Comparison of ENCODE assay signal across 17 mouse cellular contexts in genomic region chr9:113759684-113760083, GRCm38 (mm10). TPM values are rescaled to one million over a fixed set of nuclear protein-coding genes. Genes with fewer than 3 reads are reported as not detected.
A peak's percentile ranks its signal among the peaks of the same experiment; 100 is the strongest.
DNase-seq lines count a peak whose midpoint lies in the region; ATAC-seq and TF ChIP-seq lines count a peak whose summit lies in the region.
"Had no signal": no experiment of that assay in that cellular context is flagged by ENCODE, and none has a peak within 500 bp of the region (broad histone marks: within the 10 kb centered on the region; RNA-seq: fewer than 3 reads in every experiment).

No protein-coding gene starts in this region.

- H3K4me2 ChIP-seq in intestine, postnatal 0 days (replicated peaks; ENCODE audit: low read depth): no peak overlapping the region
- H3K4me2 ChIP-seq in intestine, embryonic 16.5 days (ENCODE audit: low read depth, low read length): no peak overlapping the region
- H3K4me2 ChIP-seq in lung, embryonic 14.5 days: no peak overlapping the region
- H3K4me2 ChIP-seq: hindbrain, embryonic 15.5 days; limb, embryonic 15.5 days; midbrain, embryonic 12.5 days had no signal

- peaks cover 14% of the 10 kb centered on the region for H3K79me2 ChIP-seq in MEL (ENCODE audit: control insufficient read depth, insufficient read depth, low read length, poor library complexity)

- peak; percentile 50 for TF ChIP-seq CTCF in intestine, postnatal 0 days (IDR thresholded peaks at IDR 0.05; ENCODE audit: low read depth)
- TF ChIP-seq CTCF in lung, embryonic 14.5 days (IDR thresholded peaks at IDR 0.05; ENCODE audit: low read depth): peak; percentile 31; the same call in 1 of the 2 replicates
- TF ChIP-seq CTCF in MEL (IDR thresholded peaks at IDR 0.05 in 2 of 3, conservative IDR thresholded peaks at IDR 0.05 in 1 of 3; ENCODE audit: control insufficient read depth in 1 of 3, insufficient read depth in 1 of 3, low read depth in 2 of 3, low read length in 3 of 3, poor library complexity in 1 of 3, severe bottlenecking in 1 of 3): peak; percentile 43 to 59 (median 47)
- peak; percentile 34; the same call in 1 of the 2 replicates for TF ChIP-seq CTCF in small intestine, adult 2 months (IDR thresholded peaks at IDR 0.05; ENCODE audit: extremely low read depth, insufficient read length, insufficient replicate concordance, low read depth, low read length)

- peaks cover 9% of the 10 kb centered on the region; the same call in 1 of the 2 replicates for H3K36me3 ChIP-seq in intestine, postnatal 0 days (ENCODE audit: control insufficient read depth, insufficient read depth)
- H3K36me3 ChIP-seq in intestine, embryonic 16.5 days (ENCODE audit: control insufficient read depth, insufficient read depth, low read length): peaks cover 8% of the 10 kb centered on the region; the same call in 1 of the 2 replicates
- H3K36me3 ChIP-seq in lung, embryonic 14.5 days (ENCODE audit: insufficient read depth): peaks cover 10% of the 10 kb centered on the region; the same call in 1 of the 2 replicates
- H3K36me3 ChIP-seq in MEL (ENCODE audit: control insufficient read depth in 1 of 2, insufficient read depth in 2 of 2, low read length in 2 of 2): peaks cover 0 to 5% of the 10 kb centered on the region in 2 experiments; a peak in 2 of 4 replicates
- peaks cover 4% of the 10 kb centered on the region; the same call in 1 of the 2 replicates for H3K36me3 ChIP-seq in small intestine, adult 2 months (ENCODE audit: control insufficient read depth, insufficient read depth, low read length)
- H3K36me3 ChIP-seq in heart, embryonic 10.5 days: peaks cover 28% of the 10 kb centered on the region
- H3K36me3 ChIP-seq: hindbrain, embryonic 15.5 days had no signal

- TF ChIP-seq EP300 in MEL (IDR thresholded peaks at IDR 0.05; ENCODE audit: low read depth in 1 of 2, low read length in 2 of 2): no peak

- H3K4me3 ChIP-seq in intestine, postnatal 0 days (ENCODE audit: low read depth, low read length): no peak overlapping the region
- no peak overlapping the region for H3K4me3 ChIP-seq in intestine, embryonic 16.5 days (ENCODE audit: low read length)
- H3K4me3 ChIP-seq in lung, embryonic 14.5 days (ENCODE audit: low read depth, low read length): no peak overlapping the region
- H3K4me3 ChIP-seq in MEL (ENCODE audit: control insufficient read depth in 1 of 2, insufficient read depth in 1 of 2, low read depth in 2 of 2, low read length in 2 of 2): no peak overlapping the region
- no peak overlapping the region for H3K4me3 ChIP-seq in small intestine, adult 2 months (ENCODE audit: low read depth, low read length)
- H3K4me3 ChIP-seq in heart, embryonic 10.5 days: no peak overlapping the region
- H3K4me3 ChIP-seq: hindbrain, embryonic 15.5 days; limb, embryonic 15.5 days; midbrain, embryonic 12.5 days had no signal

- H3K4me1 ChIP-seq in intestine, postnatal 0 days (replicated peaks; ENCODE audit: control insufficient read depth, insufficient read depth, low read length): no peaks in the 10 kb centered on the region
- H3K4me1 ChIP-seq in intestine, embryonic 16.5 days (ENCODE audit: control insufficient read depth, insufficient read depth, low read length): no peaks in the 10 kb centered on the region
- H3K4me1 ChIP-seq in lung, embryonic 14.5 days (ENCODE audit: insufficient read depth): no peaks in the 10 kb centered on the region
- no peaks in the 10 kb centered on the region for H3K4me1 ChIP-seq in MEL (ENCODE audit: control insufficient read depth in 1 of 2, insufficient read depth in 2 of 2, low read length in 2 of 2)
- H3K4me1 ChIP-seq in small intestine, adult 2 months (ENCODE audit: control insufficient read depth, insufficient read depth, insufficient read length, low read length): no peaks in the 10 kb centered on the region
- H3K4me1 ChIP-seq in heart, embryonic 10.5 days: peaks cover 8% of the 10 kb centered on the region; the same call in 1 of the 2 replicates
- H3K4me1 ChIP-seq: hindbrain, embryonic 15.5 days; limb, embryonic 15.5 days; midbrain, embryonic 12.5 days had no signal

- H3K9ac ChIP-seq in intestine, postnatal 0 days (ENCODE audit: low read depth, low read length): no peak overlapping the region
- H3K9ac ChIP-seq in intestine, embryonic 16.5 days (ENCODE audit: low read depth, low read length): no peak overlapping the region
- H3K9ac ChIP-seq in lung, embryonic 14.5 days: no peak overlapping the region
- H3K9ac ChIP-seq in MEL (ENCODE audit: control insufficient read depth, low read depth, low read length, poor library complexity, severe bottlenecking): no peak overlapping the region
- H3K9ac ChIP-seq: hindbrain, embryonic 15.5 days; limb, embryonic 15.5 days; midbrain, embryonic 12.5 days had no signal

- no peak for TF ChIP-seq POLR2A in MEL (IDR thresholded peaks at IDR 0.05; ENCODE audit: control insufficient read depth in 1 of 2, insufficient read depth in 1 of 2, low read depth in 1 of 2, low read length in 2 of 2, poor library complexity in 1 of 2)
- no peak for TF ChIP-seq POLR2A in small intestine, adult 2 months (IDR thresholded peaks at IDR 0.05; ENCODE audit: low read depth, low read length)

- no peaks in the 10 kb centered on the region for H3K27me3 ChIP-seq in intestine, postnatal 0 days (replicated peaks; ENCODE audit: control insufficient read depth, insufficient read depth, low read length)
- H3K27me3 ChIP-seq in intestine, embryonic 16.5 days (replicated peaks; ENCODE audit: control insufficient read depth, insufficient read depth, low read length): no peaks in the 10 kb centered on the region
- no peaks in the 10 kb centered on the region for H3K27me3 ChIP-seq in lung, embryonic 14.5 days (ENCODE audit: insufficient read depth, low read length)
- no peaks in the 10 kb centered on the region for H3K27me3 ChIP-seq in MEL (ENCODE audit: control insufficient read depth in 1 of 2, insufficient read depth in 2 of 2, low read length in 2 of 2)
- H3K27me3 ChIP-seq in small intestine, adult 2 months (ENCODE audit: control insufficient read depth, insufficient read depth, low read length): no peaks in the 10 kb centered on the region
- no peaks in the 10 kb centered on the region for H3K27me3 ChIP-seq in heart, embryonic 10.5 days (ENCODE audit: insufficient read depth, poor library complexity, severe bottlenecking)
- H3K27me3 ChIP-seq: hindbrain, embryonic 15.5 days; limb, embryonic 15.5 days; midbrain, embryonic 12.5 days had no signal

- ATAC-seq in intestine, postnatal 0 days: no peak
- ATAC-seq in intestine, embryonic 16.5 days: no peak
- no peak for ATAC-seq in lung, embryonic 14.5 days (ENCODE audit: insufficient read depth)
- ATAC-seq: forebrain, embryonic 14.5 days had no signal

- TF ChIP-seq RAD21 in MEL (IDR thresholded peaks at IDR 0.05; ENCODE audit: low read depth, low read length): peak; percentile 7; the same call in 1 of the 2 replicates

- no peak overlapping the region for H3K27ac ChIP-seq in intestine, postnatal 0 days (ENCODE audit: low read depth, low read length)
- H3K27ac ChIP-seq in intestine, embryonic 16.5 days (ENCODE audit: low read length): no peak overlapping the region
- no peak overlapping the region for H3K27ac ChIP-seq in lung, embryonic 14.5 days (ENCODE audit: low read depth)
- no peak overlapping the region for H3K27ac ChIP-seq in MEL (ENCODE audit: control insufficient read depth, low read depth, low read length)
- no peak overlapping the region for H3K27ac ChIP-seq in small intestine, adult 2 months (ENCODE audit: insufficient read depth, low read depth, low read length)
- H3K27ac ChIP-seq in heart, embryonic 10.5 days: no peak overlapping the region
- H3K27ac ChIP-seq: hindbrain, embryonic 15.5 days; limb, embryonic 15.5 days; macrophage; midbrain, embryonic 12.5 days had no signal

- no peaks in the 10 kb centered on the region for H3K9me3 ChIP-seq in intestine, postnatal 0 days (ENCODE audit: control insufficient read depth)
- H3K9me3 ChIP-seq in intestine, embryonic 16.5 days (ENCODE audit: control insufficient read depth, low read length): 0 out of 2 replicates have a peak, but pooled peaks cover 4% of the 10 kb centered on the region
- no peaks in the 10 kb centered on the region for H3K9me3 ChIP-seq in lung, embryonic 14.5 days (ENCODE audit: low read depth, low read length)
- H3K9me3 ChIP-seq in MEL (replicated peaks; ENCODE audit: insufficient read depth, low read length): no peaks in the 10 kb centered on the region
- no peaks in the 10 kb centered on the region for H3K9me3 ChIP-seq in heart, embryonic 10.5 days
- H3K9me3 ChIP-seq: hindbrain, embryonic 15.5 days; limb, embryonic 15.5 days; midbrain, embryonic 12.5 days had no signal

- no peak for DNase-seq in lung, embryonic 14.5 days
- no peak for DNase-seq in lung, postnatal 10 days
- DNase-seq in MEL (ENCODE audit: low read depth, low spot score): peak; percentile 32
- DNase-seq in heart, embryonic 10.5 days (ENCODE audit: low spot score): no peak
- no peak for DNase-seq in spleen, adult 18-20 months
- DNase-seq: adrenal gland, adult 2 months; embryo, embryonic 11 days; heart, postnatal 10 days; kidney, adult 9 months had no signal

- WGBS in intestine, postnatal 0 days: 97% methylated on average over 1 of the region's 1 CpGs
- WGBS in intestine, embryonic 16.5 days: 100% methylated on average over 1 of the region's 1 CpGs
- WGBS in lung, embryonic 14.5 days: 100% methylated on average over 1 of the region's 1 CpGs
- WGBS in small intestine, adult 2 months: 91% methylated on average over 1 of the region's 1 CpGs
- WGBS in heart, embryonic 10.5 days: 93% methylated on average over 1 of the region's 1 CpGs

RNA-seq across cellular contexts. Expression of gene Clasp2, which starts 18.4 kb away (rescaled TPM):
- 7.2 and 9.0 TPM in 2 replicates for polyA plus RNA-seq in intestine, postnatal 0 days (2015; fragmentation: Nextera tagmentation; extraction: Ambion mirVana)
- polyA plus RNA-seq in intestine, embryonic 16.5 days (2015; fragmentation: Nextera tagmentation; extraction: Ambion mirVana): 13.4 and 15.0 TPM in 2 replicates
- polyA plus RNA-seq in lung, embryonic 14.5 days (2014; fragmentation: Nextera tagmentation; extraction: Ambion mirVana): 30.2 and 34.2 TPM in 2 replicates
- total RNA-seq in MEL (2012; rRNA removed): 30.8 and 33.0 TPM in 2 replicates
- 100 to 1,000 TPM in 1 of 2 experiments, 10 to 100 TPM in 1; 28.7 to 209 TPM for polyA plus RNA-seq in MEL (2012; ENCODE audit: insufficient read depth in 1 of 2, insufficient read length in 2 of 2, low read depth in 1 of 2, low replicate concordance in 2 of 2, missing spikeins in 1 of 2)
- polyA plus RNA-seq in small intestine, adult 2 months (2012; rRNA removed): 1.9 and 3.3 TPM in 2 replicates
- 24.3 and 28.3 TPM in 2 replicates for polyA plus RNA-seq in heart, embryonic 10.5 days (2016; fragmentation: Nextera tagmentation; extraction: Ambion mirVana)

RNA-seq across cellular contexts. Expression of gene Pdcd6ip, which starts 51.6 kb away (rescaled TPM):
- 100 and 101 TPM in 2 replicates for polyA plus RNA-seq in intestine, postnatal 0 days (2015; fragmentation: Nextera tagmentation; extraction: Ambion mirVana)
- polyA plus RNA-seq in intestine, embryonic 16.5 days (2015; fragmentation: Nextera tagmentation; extraction: Ambion mirVana): 115 and 127 TPM in 2 replicates
- polyA plus RNA-seq in lung, embryonic 14.5 days (2014; fragmentation: Nextera tagmentation; extraction: Ambion mirVana): 77.0 and 80.0 TPM in 2 replicates
- total RNA-seq in MEL (2012; rRNA removed): 21.1 and 26.3 TPM in 2 replicates
- 10 to 100 TPM; 60.1 to 71.2 TPM for polyA plus RNA-seq in MEL (2012; ENCODE audit: insufficient read depth in 1 of 2, insufficient read length in 2 of 2, low read depth in 1 of 2, low replicate concordance in 2 of 2, missing spikeins in 1 of 2)
- 57.3 and 202 TPM in 2 replicates for polyA plus RNA-seq in small intestine, adult 2 months (2012; rRNA removed)
- polyA plus RNA-seq in heart, embryonic 10.5 days (2016; fragmentation: Nextera tagmentation; extraction: Ambion mirVana): 67.7 and 78.6 TPM in 2 replicates
